Mouse (Mus musculus) small intestine, adult 2 months (tissue): ENCODE data around the gene Asb16.
A peak's percentile ranks its signal among the peaks of the same experiment; 100 is the strongest.

Source experiments
- CTCF ChIP-seq: fragments of 200-500 bp; IDR thresholded peaks from 2 replicates; pipeline ENCODE4 v1.5.1; 2012; ENCODE audit warnings: low read depth, mild to moderate bottlenecking, control low read depth, inconsistent platforms, low read length, moderate library complexity, mixed read lengths; ENCODE audit not compliant: insufficient replicate concordance, insufficient read length; ENCODE audit errors: extremely low read depth
- POLR2A ChIP-seq: fragments of 200-500 bp; IDR thresholded peaks from 2 replicates; pipeline ENCODE4 v1.6.1; 2012; ENCODE audit warnings: low read depth, mild to moderate bottlenecking, control low read depth, inconsistent platforms, low read length, moderate library complexity

DNA sequence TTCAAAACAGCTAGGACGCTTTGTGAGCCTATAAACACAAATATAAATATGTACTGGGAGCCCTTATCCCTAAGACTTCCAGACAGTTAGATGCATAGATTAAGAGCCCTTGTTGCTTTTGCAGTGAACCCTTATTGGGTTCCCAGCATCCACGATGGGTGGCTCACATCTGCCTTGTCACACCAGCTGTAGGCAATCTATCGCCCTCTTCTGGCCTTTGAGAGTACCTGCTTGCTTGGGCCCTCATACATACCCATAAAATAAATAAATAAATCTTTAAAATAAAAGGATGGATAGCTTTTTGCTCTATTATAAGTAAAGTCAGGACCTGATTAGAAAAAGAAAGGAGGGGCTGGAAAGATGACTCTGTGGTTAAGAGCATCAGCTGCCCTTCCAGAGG lies 10.0 kb upstream of the Asb16 start:
- TF ChIP-seq POLR2A (no peak), CTCF (peak; percentile 11; the same call in 1 of the 2 replicates)
